In genomic region chr5:31597430-31597944, GRCm38 (mm10) we compare ENCODE assay signal across 11 mouse cellular contexts. TPM values are rescaled to one million over a fixed set of nuclear protein-coding genes. Genes with fewer than 3 reads are reported as not detected.
A peak's percentile ranks its signal among the peaks of the same experiment; 100 is the strongest.
DNase-seq lines count a peak whose midpoint lies in the region; ATAC-seq and TF ChIP-seq lines count a peak whose summit lies in the region.
"Had no signal": no experiment of that assay in that cellular context is flagged by ENCODE, and none has a peak within 500 bp of the region (broad histone marks: within the 10 kb centered on the region; RNA-seq: fewer than 3 reads in every experiment).

No protein-coding gene starts in this region.

- no peak for TF ChIP-seq EP300 in liver, postnatal 0 days (IDR thresholded peaks at IDR 0.05; ENCODE audit: low read depth)

- peaks cover 6% of the 10 kb centered on the region for H3K9me3 ChIP-seq in heart, embryonic 12.5 days (replicated peaks)
- no peaks in the 10 kb centered on the region for H3K9me3 ChIP-seq in lung, embryonic 15.5 days
- H3K9me3 ChIP-seq in embryonic facial prominence, embryonic 13.5 days = no peaks in the 10 kb centered on the region
- no peaks in the 10 kb centered on the region for H3K9me3 ChIP-seq in liver, postnatal 0 days (ENCODE audit: low read length)

- peak overlapping the region; percentile 92 for H3K4me2 ChIP-seq in heart, embryonic 12.5 days
- H3K4me2 ChIP-seq in lung, embryonic 15.5 days = peak overlapping the region; percentile 67
- H3K4me2 ChIP-seq in embryonic facial prominence, embryonic 13.5 days = peak overlapping the region; percentile 68; the same call in 1 of the 2 replicates
- peak overlapping the region; percentile 80 for H3K4me2 ChIP-seq in liver, postnatal 0 days (ENCODE audit: low read depth, low read length)

- H3K36me3 ChIP-seq in heart, embryonic 12.5 days = no peaks in the 10 kb centered on the region
- no peaks in the 10 kb centered on the region for H3K36me3 ChIP-seq in lung, embryonic 15.5 days
- no peaks in the 10 kb centered on the region for H3K36me3 ChIP-seq in embryonic facial prominence, embryonic 13.5 days
- H3K36me3 ChIP-seq in liver, postnatal 0 days (replicated peaks; ENCODE audit: insufficient read depth, low read length) = no peaks in the 10 kb centered on the region

- no peak for ATAC-seq in heart, embryonic 12.5 days (ENCODE audit: insufficient number of reproducible peaks, low FRiP score)
- ATAC-seq in lung, embryonic 15.5 days (ENCODE audit: borderline replicate concordance, extremely low read depth, low FRiP score, low TSS enrichment) = no peak
- no peak for ATAC-seq in embryonic facial prominence, embryonic 13.5 days (ENCODE audit: insufficient number of reproducible peaks, insufficient read depth, low FRiP score, low TSS enrichment, low read depth)
- no peak for ATAC-seq in liver, postnatal 0 days

- no peak overlapping the region for H3K27ac ChIP-seq in heart, embryonic 12.5 days (ENCODE audit: poor library complexity, severe bottlenecking)
- H3K27ac ChIP-seq in lung, embryonic 15.5 days = peak overlapping the region; percentile 71; the same call in 1 of the 2 replicates
- H3K27ac ChIP-seq in embryonic facial prominence, embryonic 13.5 days = no peak overlapping the region
- H3K27ac ChIP-seq in liver, postnatal 0 days (ENCODE audit: low read depth) = no peak overlapping the region

- DNase-seq in heart, adult 18-20 months = no peak
- no peak for DNase-seq in lung, adult 18-20 months
- DNase-seq in liver, postnatal 0 days = no peak
- DNase-seq in frontal cortex, postnatal 25 days (ENCODE audit: low spot score in 2 of 2) = no peak
- no peak for DNase-seq in right cerebral cortex, postnatal 25 days
- DNase-seq: left cerebral cortex, postnatal 4 days had no signal

- H3K4me3 ChIP-seq in heart, embryonic 12.5 days = peak overlapping the region; percentile 54; the same call in 1 of the 2 replicates
- peak overlapping the region; percentile 33; the same call in 1 of the 2 replicates for H3K4me3 ChIP-seq in lung, embryonic 15.5 days
- no peak overlapping the region for H3K4me3 ChIP-seq in embryonic facial prominence, embryonic 13.5 days
- no peak overlapping the region for H3K4me3 ChIP-seq in liver, postnatal 0 days (ENCODE audit: low read depth, low read length)
- H3K4me3 ChIP-seq: myocyte had no signal

- H3K27me3 ChIP-seq in heart, embryonic 12.5 days (replicated peaks) = no peaks in the 10 kb centered on the region
- no peaks in the 10 kb centered on the region for H3K27me3 ChIP-seq in lung, embryonic 15.5 days
- no peaks in the 10 kb centered on the region for H3K27me3 ChIP-seq in embryonic facial prominence, embryonic 13.5 days
- H3K27me3 ChIP-seq in liver, postnatal 0 days (ENCODE audit: insufficient read depth, low read length) = no peaks in the 10 kb centered on the region
- H3K27me3 ChIP-seq: CH12.LX had no signal

- TF ChIP-seq CTCF in liver, postnatal 0 days (IDR thresholded peaks at IDR 0.05; ENCODE audit: low read depth) = no peak

- 61% methylated on average over 6 of the region's 6 CpGs for WGBS in heart, embryonic 12.5 days
- 47% methylated on average over 6 of the region's 6 CpGs for WGBS in lung, embryonic 15.5 days
- WGBS in embryonic facial prominence, embryonic 13.5 days = 60% methylated on average over 6 of the region's 6 CpGs
- WGBS in liver, postnatal 0 days (ENCODE audit: insufficient replicate concordance) = 75% methylated on average over 6 of the region's 6 CpGs

- H3K4me1 ChIP-seq in heart, embryonic 12.5 days (replicated peaks) = peaks cover 19% of the 10 kb centered on the region
- H3K4me1 ChIP-seq in lung, embryonic 15.5 days = peaks cover 22% of the 10 kb centered on the region
- peaks cover 18% of the 10 kb centered on the region for H3K4me1 ChIP-seq in embryonic facial prominence, embryonic 13.5 days
- H3K4me1 ChIP-seq in liver, postnatal 0 days (ENCODE audit: insufficient read depth) = peaks cover 14% of the 10 kb centered on the region

- 0 out of 2 replicates have a peak overlapping the region, but pooled peaks have one; percentile 74 for H3K9ac ChIP-seq in heart, embryonic 12.5 days
- H3K9ac ChIP-seq in lung, embryonic 15.5 days = no peak overlapping the region
- no peak overlapping the region for H3K9ac ChIP-seq in embryonic facial prominence, embryonic 13.5 days
- H3K9ac ChIP-seq in liver, postnatal 0 days (replicated peaks) = no peak overlapping the region

RNA-seq across cellular contexts. Expression of gene Mrpl33, which starts 0.8 kb away (rescaled TPM):
- polyA plus RNA-seq in heart, embryonic 12.5 days (2016; fragmentation: Nextera tagmentation; extraction: Ambion mirVana) = 372 TPM in 2 replicates
- 100 to 1,000 TPM; 322 to 333 TPM for total RNA-seq in heart, adult 18-20 months (2021)
- 275 and 287 TPM in 2 replicates for polyA plus RNA-seq in lung, embryonic 15.5 days (2015; fragmentation: Nextera tagmentation; extraction: Ambion mirVana)
- 279 and 345 TPM in 2 replicates for polyA plus RNA-seq in embryonic facial prominence, embryonic 13.5 days (2015; fragmentation: Nextera tagmentation; extraction: Ambion mirVana)
- polyA plus RNA-seq in liver, postnatal 0 days (2015; fragmentation: Nextera tagmentation; extraction: Ambion mirVana) = 165 and 167 TPM in 2 replicates

Comparison
In these comparisons a context has a peak if more than half of its experiments do, and no peak if none do; other contexts are left out.
1. H3K4me3 ChIP-seq: peak in heart, embryonic 12.5 days (single experiment) and lung, embryonic 15.5 days (single experiment); none in embryonic facial prominence, embryonic 13.5 days (single experiment) and liver, postnatal 0 days (single experiment).
2. Peak in every context shown above with its lines, with median percentiles within 50 percentile points of each other: H3K4me2 ChIP-seq.